Mouse (Mus musculus) right cerebral cortex, postnatal 10 days (tissue): ENCODE results near the gene Slc8b1.

Experiments
- DNase-seq, 2 experiments: peaks; one replicate each; pipeline ENCODE4 v3.0.0; 2021; ENCODE audit warnings: low spot score in 2 of 2

Slc8b1 gene

DNA sequence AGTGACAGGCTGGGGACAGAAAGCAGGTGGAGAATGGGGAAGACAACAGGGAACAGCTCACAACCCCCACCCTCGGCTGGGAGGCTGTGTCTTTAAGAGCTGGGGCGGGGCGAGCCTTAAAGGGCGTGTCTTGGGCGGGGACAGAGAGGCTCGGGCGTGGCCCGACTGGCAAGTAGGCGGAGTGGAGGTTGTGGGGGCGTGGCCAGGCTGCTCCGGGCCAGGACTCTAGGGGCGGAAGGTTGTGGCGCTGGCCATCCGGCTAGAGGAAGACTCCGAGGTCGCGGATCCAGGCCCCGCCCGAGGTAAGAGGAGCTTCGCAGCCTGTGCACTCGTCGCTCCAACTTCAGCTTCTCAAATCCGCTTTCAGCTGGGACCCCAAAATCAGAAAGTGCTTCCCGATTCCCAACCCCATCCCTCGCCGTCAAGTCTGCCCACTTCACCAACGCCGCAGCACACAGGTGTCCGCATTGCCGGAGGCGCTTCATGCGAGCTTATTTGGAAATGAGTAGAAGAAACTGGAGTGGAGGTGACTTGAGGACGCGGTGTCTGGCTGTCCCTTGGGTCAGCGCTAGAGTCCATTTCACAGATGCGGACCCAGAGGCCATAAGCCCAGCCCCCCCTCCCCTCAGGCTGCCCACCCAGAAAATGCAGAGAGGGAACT is at the start of gene Slc8b1:
TSS of gene Slc8b1 (plus strand) at position 187 of the 661 bp plus-strand sequence.
- peak; percentile 91 for DNase-seq

DNA sequence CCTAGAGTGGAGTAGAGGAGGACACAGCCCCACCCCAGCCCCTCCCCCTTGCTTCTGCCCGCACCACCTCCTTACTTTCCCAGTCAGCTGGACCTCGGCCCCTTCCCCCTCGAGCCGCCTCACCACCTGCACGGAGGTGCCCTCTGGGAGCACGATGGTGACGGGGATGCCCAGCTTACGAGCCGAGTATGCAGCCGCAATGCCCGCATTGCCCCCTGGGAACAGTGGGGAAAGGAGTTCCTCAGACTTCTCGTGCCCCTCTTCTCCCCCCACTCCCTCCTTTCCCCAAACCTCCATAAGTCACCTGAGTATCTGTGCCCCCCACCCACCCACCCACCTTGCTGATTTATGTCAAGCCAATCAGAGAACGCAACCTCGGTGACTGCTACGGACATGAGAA is 49.1 kb upstream of the Slc8b1 start:
- DNase-seq, result no peak

DNA sequence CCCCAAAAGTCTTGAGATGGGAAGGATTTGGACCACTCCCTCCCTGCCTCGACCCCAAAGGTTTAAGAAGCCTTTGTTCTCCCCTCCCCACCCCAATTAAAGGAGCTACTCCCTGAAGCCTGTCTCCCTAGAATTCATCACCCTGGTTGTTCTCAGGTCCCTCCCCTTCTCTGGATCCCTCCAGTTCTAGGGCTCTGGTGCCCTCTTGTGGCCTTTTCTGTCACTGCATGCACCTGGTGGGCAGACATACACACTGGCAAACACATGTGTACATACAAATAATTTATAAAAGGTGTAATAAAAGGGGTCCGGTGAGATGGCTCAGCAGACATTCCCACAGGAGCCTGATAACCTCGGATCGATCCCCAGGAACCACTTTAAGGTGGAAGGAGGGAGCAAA is 46.6 kb upstream of the Slc8b1 start:
- DNase-seq, result no peak

DNA sequence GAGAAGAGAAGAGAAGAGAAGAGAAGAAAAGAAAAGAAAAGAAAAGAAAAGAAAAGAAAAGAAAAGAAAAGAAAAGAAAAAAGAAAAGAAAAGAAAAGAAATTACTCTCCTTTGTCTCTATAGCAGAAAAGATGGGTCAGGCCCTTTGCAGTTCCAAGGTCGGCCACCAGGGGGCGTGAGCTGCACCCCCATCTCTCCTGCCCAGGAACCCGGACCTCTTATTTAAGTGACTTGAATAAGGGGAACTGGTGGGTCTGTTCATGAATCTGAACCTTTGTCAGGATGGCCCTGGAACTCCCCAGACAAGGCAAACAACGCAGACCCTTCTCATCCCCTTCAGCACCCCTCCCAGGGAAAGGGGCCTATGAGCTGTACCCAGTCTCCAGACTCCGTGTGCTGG is 45.9 kb upstream of the Slc8b1 start:
- DNase-seq, result no peak

DNA sequence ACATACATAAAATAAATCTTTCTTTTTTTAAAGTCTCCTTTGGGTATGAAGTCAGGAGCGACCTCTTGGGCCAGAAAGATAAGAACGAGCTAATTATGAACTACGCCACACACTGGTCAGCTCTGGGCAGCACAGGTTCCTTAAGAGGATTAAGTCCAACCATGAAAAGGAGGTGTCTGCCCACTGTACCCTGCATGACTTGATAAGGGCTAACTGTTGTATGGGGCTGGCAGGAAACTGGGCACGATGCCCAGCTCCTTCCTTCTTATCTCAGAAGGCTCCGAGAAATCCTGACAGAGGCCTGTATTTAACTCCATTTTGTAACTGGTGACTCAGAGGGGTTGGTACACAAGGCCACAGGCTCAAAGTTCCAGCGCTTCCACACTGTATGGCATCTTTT is 45.1 kb upstream of the Slc8b1 start:
- peak in 1 of 2 experiments; percentile 29 for DNase-seq

DNA sequence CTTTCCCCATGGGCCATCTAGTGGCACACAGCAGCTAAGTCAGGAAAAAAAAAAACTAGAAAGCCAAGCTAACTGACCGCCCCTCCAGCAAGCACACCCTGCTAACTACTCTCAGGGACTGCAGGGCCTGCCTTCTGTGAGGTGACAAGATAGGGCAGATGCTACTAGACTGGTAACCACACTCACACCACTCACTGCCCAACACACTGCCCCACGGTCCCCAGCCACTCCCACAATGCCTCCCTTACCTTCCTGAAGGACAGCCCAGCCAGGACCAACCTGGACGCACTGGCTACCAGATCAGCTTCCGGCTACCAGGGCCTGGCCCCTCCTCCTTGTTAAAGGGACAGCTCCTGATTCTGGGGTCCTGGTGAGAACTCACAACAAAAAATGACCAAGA is 43.9 kb upstream of the Slc8b1 start:
- no peak for DNase-seq

DNA sequence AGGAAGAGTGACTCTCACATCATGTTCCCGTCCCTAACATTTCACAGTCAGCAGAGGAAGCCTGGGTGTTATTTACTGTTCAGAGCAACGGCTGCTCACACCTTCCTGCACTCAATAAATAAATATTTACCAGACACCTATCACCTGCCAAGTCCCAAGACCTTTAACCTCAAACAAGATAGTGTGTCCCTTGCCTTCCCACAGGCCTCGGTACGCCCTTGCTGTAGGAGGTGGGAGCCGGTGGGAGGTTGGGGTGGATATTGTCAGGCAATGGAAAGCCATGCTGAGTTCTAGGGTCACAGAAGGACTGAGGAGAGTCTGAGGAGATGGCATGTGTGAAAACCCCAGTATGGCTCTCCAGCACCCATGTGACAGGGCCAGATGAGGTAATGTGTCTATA is 42.6 kb upstream of the Slc8b1 start:
- DNase-seq, result no peak

DNA sequence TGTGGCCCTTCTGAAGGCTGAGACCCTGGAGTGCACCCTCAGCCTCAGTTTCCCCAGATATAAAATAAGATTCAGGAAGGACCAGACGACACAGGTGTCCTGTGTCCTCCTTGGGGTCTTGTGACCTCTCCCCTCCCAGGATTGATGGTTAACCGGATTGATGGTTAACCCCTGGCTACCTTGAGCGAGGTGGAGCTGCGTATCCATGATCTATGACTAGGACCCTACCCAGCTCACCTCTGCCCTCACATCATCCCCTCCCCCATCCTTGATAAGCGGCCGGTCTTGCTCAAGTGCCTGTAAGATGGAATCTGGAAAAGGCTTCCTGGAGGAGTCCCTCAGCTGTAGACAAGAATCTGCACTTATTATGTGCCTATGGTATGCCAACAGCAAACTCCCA is 42.1 kb upstream of the Slc8b1 start:
- no peak for DNase-seq

DNA sequence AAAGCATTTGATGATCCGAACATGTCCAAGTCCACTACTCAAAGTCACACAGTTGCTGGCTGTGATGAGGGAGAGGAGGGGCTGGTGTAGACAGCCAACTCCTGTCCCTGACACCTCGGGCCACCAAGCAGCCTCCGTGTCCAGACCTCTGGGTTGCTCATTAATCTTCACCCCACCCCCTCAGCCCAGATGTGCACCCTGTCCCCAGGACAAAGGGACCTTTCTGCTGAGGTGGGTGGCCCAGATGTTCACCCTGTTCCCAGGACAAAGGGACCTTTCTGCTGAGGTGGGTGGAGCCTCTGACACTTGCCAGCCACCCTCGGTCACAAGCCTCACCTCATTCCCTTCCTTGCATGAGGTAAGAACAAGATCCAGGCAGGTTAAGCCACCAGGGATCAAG is 39.4 kb upstream of the Slc8b1 start:
- no peak for DNase-seq

DNA sequence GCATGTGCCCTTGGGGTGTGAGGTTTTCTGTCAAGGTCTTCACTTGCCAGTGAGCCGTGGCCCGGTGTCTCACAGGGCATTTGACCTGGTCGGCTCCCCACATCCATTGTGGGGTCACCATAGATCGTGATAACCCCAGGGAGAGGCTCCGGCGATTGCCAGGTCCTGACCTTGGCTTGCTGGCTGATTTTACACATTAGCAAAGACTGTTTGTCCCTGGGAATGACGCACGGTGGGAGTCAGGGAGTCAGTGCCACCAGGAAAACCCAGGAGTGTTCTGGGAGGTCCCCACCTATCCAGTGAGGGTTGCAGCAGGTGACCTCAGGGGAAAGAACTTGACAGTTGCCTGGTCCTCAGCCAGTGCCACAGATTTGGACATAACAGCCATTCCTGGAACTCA is 38.2 kb upstream of the Slc8b1 start, which contains the start of gene Sdsl:
TSS of gene Sdsl (minus strand) at position 41 of the 400 bp plus-strand sequence.
- no peak for DNase-seq

DNA sequence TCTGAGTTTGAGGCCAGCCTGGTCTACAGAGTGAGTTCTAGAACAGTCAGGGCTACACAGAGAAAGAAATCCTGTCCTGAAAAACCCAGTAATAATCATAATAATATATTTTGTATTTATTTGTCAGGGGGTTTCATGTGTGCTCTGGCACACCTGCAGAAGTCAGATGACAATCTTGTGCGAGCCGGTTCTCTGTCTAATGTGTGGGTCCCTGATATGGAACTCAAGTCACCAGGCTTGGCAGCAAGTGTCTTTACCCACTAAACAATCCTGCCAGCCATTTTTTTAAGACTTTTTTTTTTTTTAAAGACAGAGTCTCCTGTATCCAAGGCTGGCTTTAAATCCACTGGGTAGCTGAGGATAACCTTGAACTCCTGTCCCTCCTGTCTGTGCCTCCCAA is 37.6 kb upstream of the Slc8b1 start:
- no peak for DNase-seq

DNA sequence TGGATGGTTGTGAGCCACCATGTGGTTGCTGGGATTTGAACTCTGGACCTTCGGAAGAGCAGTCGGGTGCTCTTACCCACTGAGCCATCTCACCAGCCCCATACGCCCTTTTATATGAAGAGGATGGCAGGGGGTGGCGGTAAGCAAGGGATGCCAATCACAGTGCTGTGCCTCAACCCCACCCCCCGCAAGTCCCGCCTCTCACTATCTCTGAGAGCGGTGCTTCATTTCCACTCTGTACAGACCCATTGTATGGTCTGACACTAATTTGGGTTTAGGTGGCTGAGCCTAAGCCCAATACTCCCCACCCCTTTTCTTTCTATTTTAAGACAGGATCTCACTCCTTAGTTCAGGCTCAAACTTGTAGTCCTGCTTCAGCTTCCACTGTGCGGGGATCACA is 35.1 kb upstream of the Slc8b1 start:
- DNase-seq, result no peak

DNA sequence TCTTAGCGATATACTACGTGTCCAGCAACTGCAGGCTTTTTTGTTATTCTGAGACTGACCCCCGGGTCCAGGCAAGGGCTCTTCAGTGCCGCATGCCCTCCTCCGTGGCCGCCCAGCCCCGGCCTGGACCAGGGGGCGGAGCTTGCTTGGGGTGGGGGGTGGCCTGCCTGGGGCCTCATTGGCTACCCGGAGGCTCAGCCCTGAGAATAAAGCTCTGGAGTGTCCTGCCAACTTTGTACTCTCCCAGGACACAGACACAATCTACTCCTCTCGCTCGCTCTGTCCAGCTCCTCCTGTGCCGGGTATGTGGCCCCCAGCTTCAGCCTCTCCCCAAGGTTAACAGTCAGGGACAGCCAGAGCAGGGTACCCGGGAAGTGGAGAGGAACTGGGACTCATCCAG is 34.7 kb upstream of the Slc8b1 start, which contains the start of gene Sds:
TSS of gene Sds (plus strand) at position 231 of the 400 bp plus-strand sequence.
- DNase-seq, result no peak

DNA sequence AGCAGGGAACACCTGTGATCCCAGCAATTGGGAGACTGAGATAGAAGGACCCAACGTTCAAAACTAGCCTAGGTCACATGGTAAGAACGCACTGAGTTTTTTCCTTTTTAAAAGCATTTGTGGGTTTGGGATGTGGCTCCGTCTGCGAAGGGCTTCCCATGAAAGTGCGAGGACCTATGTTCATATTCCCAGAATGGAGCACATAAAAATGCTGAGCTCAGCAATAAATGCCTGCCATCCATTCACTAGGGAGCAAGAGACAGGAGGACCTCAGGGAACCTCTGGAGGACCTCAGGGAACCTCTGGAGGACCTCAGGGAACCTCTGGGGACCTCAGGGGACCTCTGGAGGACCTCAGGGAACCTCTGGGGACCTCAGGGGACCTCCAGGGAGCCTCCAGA is 33.0 kb upstream of the Slc8b1 start:
- DNase-seq, result no peak

DNA sequence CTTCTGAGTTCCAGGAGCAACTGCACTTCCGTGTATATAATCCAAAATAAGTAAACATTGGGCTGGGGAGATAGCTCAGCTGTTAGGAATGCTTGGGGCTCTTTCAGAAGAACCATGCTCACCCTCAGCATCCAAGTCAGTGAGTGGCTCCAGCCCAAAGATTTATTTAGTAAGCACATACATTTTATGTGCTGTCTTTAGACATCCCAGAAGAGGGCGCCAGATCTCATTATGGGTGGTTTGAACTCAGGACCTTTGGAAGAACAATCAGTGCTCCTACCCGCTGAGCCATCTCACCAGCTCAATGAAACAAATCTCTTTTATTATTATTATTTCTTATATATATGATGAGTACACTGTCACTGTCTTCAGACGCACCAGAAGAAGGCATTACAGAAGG is 31.4 kb upstream of the Slc8b1 start:
- DNase-seq, result no peak

DNA sequence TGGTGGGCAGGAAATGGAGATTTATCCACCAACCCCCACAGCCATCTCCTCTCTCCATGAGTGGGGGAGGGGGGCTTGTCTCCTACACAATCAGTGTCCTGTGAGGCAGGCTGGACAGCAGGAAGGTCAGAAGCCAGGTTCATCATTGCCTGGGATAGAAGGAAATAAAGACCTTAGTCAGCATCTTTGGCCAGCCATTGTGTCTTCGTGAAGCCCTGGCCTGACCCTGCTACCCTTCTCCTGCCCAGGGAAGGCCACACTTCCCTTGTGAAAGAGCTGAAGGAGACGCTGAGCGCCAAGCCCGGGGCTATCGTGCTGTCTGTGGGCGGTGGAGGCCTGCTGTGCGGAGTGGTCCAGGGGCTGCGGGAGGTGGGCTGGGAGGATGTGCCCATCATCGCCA is 29.8 kb upstream of the Slc8b1 start:
- DNase-seq, result peak in 1 of 2 experiments; percentile 50

DNA sequence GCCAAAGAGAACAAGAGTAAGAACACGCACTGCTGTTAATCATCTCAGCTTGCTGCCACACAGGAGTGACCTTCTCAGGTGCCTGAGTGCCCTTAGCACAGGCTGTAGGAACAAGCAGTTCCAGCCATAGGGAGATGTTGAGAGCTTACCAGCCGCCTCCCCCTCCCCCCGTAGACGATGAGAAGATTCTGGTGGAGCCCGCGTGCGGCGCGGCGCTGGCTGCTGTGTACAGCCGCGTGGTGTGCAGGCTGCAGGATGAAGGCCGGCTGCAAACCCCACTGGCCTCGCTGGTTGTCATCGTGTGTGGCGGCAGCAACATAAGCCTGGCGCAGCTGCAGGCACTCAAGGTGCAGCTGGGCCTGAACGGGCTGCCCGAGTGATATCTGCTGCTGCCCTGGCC is 27.6 kb upstream of the Slc8b1 start:
- peak in 1 of 2 experiments; percentile 41 for DNase-seq

DNA sequence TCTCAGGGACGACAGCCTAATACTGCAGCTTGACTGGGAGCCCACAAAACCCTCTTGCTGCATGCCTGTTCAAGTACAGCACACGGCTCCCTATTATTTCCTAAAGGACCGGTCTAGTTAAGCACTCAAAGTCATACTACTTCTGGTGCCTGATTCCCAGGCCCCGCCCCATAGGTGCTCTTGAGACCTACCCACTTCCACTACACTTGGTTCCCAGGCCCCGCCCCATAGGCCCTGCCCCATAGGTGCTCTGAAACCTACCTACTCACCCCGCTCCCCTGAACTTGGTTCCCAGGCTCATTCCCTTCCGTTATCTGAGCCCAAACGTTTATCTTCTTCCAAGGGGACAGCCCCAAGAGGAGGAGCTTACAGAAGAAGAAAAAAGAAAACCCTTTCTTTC is 23.1 kb upstream of the Slc8b1 start:
- no peak for DNase-seq

DNA sequence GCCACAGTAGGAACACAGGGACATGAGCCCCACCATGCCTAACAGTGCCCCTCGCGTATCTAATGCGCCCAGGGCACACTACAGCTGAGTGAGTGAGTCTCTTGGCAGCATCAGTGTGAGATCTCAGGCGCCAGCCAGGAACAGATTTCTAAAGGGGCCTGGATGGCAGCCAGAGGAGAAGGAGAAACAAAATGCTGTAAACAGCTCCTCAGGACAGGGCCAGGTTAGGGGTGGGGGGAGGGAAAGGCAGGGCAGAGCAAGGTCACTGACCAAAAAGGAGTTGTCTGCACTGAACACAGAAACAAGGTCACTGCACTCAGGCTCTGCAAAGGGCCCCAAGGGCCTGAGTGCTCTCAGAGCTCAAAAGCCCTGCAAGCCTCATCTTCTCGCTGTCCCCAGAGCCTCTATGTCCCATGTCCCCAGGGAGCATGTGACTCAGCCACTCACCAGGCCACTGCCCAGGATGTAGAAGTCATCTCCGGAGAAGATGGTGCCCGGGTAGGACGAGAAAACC is 20.2 kb upstream of the Slc8b1 start:
- DNase-seq, result peak; percentile 79 to 80

DNA sequence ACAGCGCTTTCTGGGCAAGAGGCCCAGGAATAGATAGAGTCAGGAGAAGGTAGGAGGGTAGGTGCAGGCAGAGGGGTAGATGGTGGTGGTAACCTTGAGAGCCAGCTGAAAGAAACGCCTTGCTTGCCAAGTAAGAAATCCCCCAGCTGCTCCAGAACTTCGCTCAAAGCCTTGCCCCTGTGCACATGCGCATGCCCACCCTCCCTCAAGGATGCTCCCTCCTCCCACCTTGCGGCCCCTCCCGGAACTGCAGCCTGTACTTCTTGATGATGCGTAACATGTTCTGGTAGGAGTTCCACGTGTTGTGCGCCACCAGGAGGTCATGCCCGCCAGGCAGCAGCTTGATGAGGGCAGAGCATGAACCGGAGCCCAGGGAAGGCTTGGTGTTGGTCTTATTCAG is 18.5 kb upstream of the Slc8b1 start:
- DNase-seq, result peak in 1 of 2 experiments; percentile 48

DNA sequence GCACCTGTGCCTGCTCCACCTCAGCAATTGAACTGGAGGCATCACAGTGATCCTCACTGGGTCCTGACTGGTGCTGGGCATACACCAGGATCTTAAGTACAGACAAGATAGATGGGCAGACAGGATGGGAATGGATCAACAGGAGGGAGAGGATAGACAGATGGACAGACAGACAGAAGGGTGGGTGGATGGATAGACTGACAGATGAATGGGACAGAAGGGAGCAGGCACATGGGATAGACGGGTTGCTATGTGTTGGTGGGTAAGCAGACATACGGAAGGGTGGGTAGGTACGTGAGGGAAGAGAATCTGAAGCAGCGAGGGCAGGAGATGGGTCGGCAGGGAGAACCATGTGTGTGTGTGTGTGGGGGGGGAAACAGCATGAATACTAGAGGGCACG is 17.5 kb upstream of the Slc8b1 start:
- no peak for DNase-seq

DNA sequence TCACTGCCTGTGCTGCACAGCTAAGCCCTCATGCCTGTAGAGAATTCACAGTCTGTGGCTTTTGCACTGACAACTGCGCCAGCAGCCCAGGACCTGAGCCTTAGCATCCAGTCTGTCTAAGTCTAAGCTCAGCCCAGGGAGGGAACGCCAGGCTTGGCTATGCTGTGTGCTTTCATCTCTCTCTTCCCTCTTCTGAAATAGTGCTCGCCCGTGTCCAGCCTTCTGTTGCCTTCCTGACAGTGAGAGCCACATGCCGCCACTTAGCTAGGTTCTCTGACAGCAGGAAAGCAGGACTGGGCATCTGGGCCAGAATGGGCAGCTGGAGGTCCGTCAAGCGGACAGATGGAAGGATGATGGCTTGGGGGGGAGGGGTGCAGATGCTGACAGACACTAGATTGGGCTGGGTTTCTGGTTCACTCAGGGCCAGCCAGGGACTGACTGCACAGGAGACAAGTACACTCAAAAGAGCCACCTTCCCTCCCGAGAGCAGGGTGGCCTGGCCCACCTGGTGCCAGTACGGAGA is 17.0 kb upstream of the Slc8b1 start:
- DNase-seq, result peak in 1 of 2 experiments; percentile 40

DNA sequence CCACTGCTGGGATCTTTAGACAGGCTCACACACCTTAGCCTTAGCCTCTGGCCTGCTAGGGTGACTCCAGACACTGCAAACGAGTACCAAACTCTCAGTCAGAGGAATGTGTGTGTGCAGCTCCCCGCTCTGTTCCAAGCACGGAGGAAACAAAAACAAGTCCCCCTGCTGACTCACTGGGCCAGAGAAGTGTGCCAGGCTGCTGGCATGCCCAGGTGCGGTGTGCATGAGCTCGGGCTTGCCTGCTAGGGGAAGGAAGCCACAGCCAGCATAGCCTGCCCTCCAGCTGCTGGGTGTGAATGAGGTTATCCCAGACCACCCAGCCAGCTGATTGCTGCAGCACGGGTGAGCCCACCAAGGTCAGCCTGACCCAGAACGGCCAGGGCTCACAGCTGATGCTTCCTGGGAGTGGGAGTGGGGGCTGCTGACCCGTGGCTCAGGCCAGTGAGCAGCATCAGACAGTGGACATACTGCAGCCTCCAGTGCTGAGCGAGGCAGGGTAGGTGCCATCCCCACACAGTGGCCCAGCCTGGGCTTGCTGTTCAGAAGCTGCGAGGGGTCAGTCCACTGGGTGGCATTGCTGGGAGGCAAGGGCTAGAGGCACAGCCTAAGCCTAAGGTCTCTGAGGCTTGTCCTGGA is 15.8 kb upstream of the Slc8b1 start:
- peak in 1 of 2 experiments; percentile 38 for DNase-seq
